Mouse (Mus musculus): ENCODE data around the gene Doc2a.
"Not testable (repeated sequence)": the region's sequence is repeated elsewhere in the genome, so short reads cannot be mapped to it uniquely, and the experiment has no call there.

Doc2a gene

DNA sequence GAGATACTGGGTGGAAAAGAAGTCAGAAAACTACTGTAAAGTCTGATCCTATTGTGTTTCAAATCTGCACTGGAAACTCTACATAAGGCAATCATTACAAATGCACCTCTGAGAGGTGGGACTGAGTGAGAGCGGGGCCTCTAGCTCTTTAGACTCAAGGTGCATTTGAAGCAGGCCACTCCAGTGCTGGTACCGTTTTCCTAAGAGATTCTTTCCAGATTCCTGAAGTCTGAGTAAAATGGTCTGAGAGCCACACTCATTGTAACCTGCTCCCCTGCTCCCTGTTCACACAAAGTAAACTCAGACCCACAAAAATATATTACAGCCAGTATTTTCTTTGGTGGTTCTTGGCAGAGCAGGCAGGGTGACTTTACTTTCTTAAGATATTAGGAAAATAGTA lies 20.3 kb downstream of the Doc2a start:
- intact Hi-C loops (cut with DNase I), result no loop called here

DNA sequence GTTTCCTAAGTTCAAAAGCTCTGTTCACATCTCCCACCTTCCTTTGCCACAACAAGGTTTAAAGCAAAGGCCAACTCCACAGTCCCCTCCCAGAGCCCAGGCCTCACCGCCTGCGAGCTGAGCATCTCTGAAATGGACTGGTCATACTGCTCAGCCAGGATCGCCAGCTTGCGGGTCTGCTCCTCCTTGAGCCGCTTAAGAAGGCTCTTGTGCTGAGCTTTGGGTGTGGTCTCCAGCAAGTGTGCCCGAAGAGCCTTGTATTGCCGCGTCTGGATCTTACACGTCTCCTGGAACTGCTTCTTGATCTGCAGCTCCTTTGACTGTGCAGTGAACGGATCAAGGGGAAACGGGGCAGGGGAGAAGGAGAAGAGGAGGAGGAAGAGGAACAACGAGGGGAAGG lies 20.8 kb downstream of the Doc2a start:
- intact Hi-C loops (cut with DNase I), result no loop called here

DNA sequence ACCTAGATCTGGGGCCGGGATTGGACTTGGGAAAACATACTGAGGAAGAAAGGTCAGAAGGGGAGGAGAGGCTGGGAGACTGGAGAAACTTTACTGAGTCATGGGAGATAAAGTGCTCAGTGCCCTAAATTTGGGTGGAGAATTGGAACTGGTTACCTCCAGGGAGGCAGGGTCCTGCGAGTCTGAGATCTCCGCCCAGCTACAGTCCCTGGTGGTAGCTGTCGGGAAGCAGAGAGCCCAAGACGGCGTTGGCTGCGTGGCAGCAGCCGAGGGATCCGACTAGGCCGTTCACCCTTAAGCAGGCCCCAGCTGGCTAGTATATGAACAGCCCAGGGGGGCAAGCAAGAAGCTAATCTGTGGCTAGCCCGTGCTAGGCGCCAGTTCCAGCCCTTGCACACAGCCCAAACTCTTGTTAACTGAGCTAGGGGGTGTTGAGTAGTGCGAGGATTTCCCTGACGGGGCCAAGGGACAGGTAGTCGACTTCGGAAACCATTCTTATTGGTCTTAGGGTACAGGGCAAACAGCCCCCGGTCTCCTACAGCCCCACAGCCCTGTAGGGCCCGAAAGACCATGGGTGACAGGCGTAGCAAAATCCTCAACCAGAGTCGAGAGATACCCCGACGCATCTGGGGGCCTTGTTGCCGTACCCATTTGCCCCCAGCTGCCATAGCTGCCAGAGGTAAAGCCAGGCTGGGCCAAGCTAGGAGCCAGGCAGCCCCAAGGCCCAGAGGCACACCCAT lies 22.7 kb downstream of the Doc2a start:
- intact Hi-C loops (cut with DNase I), result no loop called here

DNA sequence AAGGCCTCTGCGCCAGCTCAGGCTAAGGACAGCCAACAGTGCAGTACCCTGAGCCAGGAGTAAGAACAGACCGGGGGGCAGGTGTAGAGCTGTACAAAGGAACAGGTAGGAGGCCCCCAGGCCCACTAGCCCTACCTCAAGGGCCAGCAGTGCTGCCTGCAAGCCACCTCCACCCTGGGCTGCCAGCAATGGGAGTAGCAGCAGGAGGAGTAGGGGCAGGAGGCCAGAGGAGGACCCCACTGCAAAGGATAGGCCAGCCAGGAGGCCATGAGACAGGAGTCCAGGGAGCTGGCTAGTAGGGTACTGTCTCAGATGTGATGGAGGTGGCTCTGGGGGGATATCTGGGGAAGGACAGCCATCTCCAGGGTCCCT lies 23.3 kb downstream of the Doc2a start:
- intact Hi-C loops (cut with DNase I), result no loop called here

DNA sequence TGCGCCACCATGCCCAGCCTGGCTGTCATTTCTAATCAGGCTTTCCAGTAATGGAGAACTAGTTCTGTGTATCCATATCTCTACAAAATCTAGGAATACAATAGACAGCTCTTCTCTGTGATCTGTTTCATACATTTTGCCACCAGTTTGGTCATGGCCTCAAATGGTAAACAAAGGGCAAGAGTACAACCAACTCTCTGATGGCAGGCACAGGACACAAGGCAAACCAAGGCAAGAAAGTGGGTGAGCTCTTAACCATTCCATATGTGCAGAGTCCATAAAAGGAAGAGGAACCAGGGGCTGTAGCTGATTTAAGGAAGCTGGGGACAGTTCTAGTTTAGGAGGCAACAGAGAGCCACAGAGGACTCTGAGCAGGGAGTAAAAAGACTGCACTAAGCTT lies 30.0 kb downstream of the Doc2a start:
- intact Hi-C loops (cut with DNase I), result no loop called here

- intact Hi-C loops (cut with DNase I), result no loop called here
Observed at GRCm38 (mm10) chr7:126881040-126881439, 33.8 kb downstream of the Doc2a start.

- intact Hi-C loops (cut with DNase I), result no loop called here
Observed at GRCm38 (mm10) chr7:126883731-126884181, 36.5 kb downstream of the Doc2a start.

GRCm38 (mm10) chr7:126884286-126885164 lies 37.3 kb downstream of the Doc2a start, which contains the start of gene Taok2:
TSS of gene Taok2 (minus strand) at chr7:126884703.
- intact Hi-C loops (cut with DNase I), result loop anchor here (5.0 kb wide), 1 partner anchor 43 kb away; the partner anchor contains the start of gene Kctd13

DNA sequence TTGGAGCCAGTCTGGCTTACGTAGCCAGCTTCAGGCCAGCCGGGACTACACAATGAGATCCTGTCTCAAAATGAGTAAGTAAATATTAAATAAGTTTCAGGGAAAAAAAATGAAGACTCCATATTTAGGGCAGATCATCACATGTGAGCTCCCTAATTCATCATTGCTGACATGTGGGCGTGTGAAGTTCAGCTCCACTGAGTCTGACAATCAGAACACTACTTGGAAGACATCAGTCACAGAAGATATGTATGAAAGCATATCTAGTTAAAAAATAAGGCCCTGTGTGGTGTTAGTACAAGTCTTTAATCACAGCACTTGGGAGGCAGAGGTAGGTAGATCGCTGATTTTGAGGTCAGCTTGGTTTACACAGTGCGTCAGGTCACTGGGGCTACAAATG lies 40.1 kb downstream of the Doc2a start:
- intact Hi-C loops (cut with DNase I), result loop anchor here (5.0 kb wide), 1 partner anchor 40 kb away; the partner anchor contains the start of gene Kctd13

GRCm38 (mm10) chr7:126888852-126889251 lies 41.6 kb downstream of the Doc2a start:
- intact Hi-C loops (cut with DNase I), result loop anchor here (5.0 kb wide), 1 partner anchor 38 kb away; the partner anchor contains the start of gene Kctd13

DNA sequence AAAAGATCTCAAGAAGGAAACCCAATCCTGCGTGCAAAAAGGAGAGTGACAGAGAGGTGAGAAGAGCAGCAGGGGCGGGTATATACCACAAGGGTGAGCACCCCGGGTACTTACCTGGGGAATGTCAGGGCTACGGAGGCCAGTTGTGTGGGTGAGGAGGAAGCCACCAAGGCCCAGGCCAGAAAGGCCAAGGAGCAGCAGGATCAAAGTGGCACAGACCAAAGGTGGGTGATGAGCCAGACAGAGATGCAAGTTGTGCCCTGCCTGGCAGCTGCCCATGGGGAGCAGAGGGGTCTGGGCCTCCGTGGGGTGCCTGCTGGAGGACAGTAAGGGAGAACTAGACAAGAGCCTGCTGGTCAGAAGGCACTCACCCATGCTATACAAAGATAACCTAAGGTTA lies 49.7 kb downstream of the Doc2a start:
- intact Hi-C loops (cut with DNase I), result no loop called here

DNA sequence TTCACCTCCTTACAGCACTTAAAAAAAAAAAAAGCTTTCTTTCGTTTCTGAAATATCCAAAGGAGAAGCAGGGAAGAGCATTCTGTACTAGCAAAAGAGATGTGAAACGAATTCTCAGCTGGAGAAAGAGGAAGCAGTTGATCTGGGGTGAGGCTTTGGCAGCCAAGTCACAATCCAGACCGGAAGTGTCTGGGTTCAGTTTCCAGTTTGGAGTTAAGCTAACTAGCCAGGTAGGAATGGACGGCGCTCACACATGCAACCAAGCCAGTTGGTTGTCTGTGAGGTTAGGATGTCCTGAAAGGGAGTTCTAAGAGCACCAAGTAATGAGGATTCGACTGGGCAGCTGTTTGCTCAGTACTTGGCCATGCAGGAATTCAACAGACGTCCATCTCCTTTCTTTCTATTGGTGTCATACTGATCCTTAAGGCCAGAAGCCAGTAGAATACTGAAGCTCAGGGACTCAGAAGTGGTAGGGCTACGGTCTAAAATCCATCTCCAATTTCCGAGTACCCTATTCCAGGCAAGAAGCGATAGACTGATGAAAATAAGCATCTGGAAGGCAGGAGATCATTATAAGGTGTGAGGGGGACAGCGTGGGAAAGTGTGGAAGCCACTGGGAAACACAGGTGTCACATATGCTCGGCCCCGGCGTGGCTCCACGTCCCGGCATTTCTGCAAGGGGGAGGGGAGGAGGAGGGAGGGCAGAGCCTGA lies 50.3 kb downstream of the Doc2a start:
- intact Hi-C loops (cut with DNase I), result no loop called here

- intact Hi-C loops (cut with DNase I), result no loop called here
Observed at GRCm38 (mm10) chr7:126898102-126898990, 51.1 kb downstream of the Doc2a start.

DNA sequence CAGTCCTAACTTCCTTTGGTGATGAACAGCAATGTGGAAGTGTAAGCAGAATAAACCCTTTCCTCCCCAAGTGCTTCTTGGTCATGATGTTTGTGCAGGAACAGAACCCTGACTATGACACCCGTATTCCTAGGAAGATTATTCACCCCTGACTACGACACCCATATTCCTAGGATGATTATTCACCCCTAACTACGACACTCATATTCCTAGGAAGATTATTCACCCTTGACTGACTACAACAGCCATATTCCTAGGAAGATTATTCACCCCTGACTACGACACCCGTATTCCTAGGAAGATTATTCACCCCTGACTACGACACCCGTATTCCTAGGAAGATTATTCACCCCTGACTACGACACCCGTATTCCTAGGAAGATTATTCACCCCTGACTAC lies 52.6 kb downstream of the Doc2a start:
- intact Hi-C loops (cut with DNase I), result not testable (repeated sequence)
